Mouse (Mus musculus) kidney, adult 2 months (tissue): Measurements from ENCODE around the gene Snd1.

Experiments
- CTCF ChIP-seq: fragments of 200-500 bp; conservative IDR thresholded peaks from 2 replicates; pipeline ENCODE4 v1.5.1; 2011; ENCODE audit warnings: low read depth, mild to moderate bottlenecking, control low read depth, low read length, moderate library complexity, mixed read lengths; ENCODE audit not compliant: insufficient read depth, insufficient read length
- POLR2A ChIP-seq: fragments of 200-500 bp; IDR thresholded peaks from one replicate; pipeline ENCODE4 v1.6.1; 2011; ENCODE audit warnings: low read depth, low read length, control low read depth

- TF ChIP-seq POLR2A (no peak), CTCF (no peak)
Measured at GRCm38 (mm10) chr6:28874759-28875158, 399.8 kb downstream of the Snd1 start.
